Mouse (Mus musculus): ENCODE measurements around the gene Phlda1.

- TF ChIP-seq CTCF (IDR thresholded peaks at IDR 0.05; ENCODE audit: low read depth, low read length) (no peak), EP300 (IDR thresholded peaks at IDR 0.05; ENCODE audit: insufficient read depth, low read depth, low read length) (no peak)
These were observed 40.7 kb upstream of the Phlda1 start for GRCm38 (mm10) chr10:111465409-111465808.
